Mouse (Mus musculus): ENCODE data around the gene Arrdc2. TPM values are rescaled to one million over a fixed set of nuclear protein-coding genes. Genes with fewer than 3 reads are reported as not detected.

The Arrdc2 gene
- polyA plus RNA-seq, 1 experiment from 2014 or later: 7.2 TPM

- Histone ChIP-seq H3K9me3 (ENCODE audit: control insufficient read depth, low read length) (no peaks in the 10 kb centered on the region), H3K27ac (no peak overlapping the region), H3K27me3 (ENCODE audit: control insufficient read depth, insufficient read depth, low read length) (no peaks in the 10 kb centered on the region), H3K9ac (no peak overlapping the region), H3K4me2 (replicated peaks) (no peak overlapping the region), H3K4me1 (replicated peaks; ENCODE audit: control insufficient read depth, insufficient read depth, low read length) (peaks cover 23% of the 10 kb centered on the region), H3K4me3 (replicated peaks; ENCODE audit: low read length) (no peak overlapping the region), H3K36me3 (replicated peaks; ENCODE audit: control insufficient read depth, insufficient read depth) (peaks cover 39% of the 10 kb centered on the region)
- DNase-seq (ENCODE audit: low spot score) (no peak), ATAC-seq (ENCODE audit: low FRiP score) (no peak)
- WGBS: 84% methylated on average over 10 of the region's 10 CpGs
Observed at GRCm38 (mm10) chr8:70789046-70789445, 50.5 kb downstream of the Arrdc2 start.

DNA sequence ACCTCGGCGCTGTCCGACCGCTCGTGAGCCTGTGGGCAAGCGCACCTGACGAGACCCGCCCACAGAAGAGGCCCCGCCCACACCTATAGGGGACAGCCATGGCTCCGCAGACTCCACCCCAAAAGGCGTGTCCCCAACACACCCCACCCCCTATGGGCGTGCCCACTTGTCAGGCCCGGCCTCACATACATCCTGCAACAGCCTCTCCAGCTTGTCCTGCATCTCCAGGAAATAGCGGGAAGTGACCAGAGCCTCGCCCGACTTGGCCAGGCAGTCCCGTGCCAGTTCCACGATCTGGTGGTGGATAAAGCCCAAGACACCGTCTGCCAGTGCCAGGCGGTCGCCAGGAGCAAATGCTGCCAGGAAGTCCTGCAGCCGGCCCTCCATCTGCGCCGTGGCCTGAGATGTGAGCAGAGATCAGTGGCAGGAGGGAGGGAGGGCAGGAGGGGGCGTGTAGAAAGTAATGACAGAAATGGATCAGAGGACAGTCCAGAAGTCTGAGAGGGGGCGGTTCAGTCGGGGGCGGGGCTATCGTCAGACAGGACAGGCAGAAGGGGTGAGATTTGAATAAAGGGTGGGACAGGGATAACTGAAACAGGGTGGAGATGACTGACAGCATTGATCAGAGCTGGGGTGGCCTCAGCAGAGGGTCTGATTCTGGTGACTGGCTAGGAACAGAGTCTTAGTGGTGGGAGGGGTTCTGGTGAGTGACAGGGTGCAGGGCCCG, 51.4 kb downstream of the Arrdc2 start:
- H3K27me3 ChIP-seq (ENCODE audit: control insufficient read depth, insufficient read depth, low read length): no peaks in the 10 kb centered on the region
- DNase-seq (ENCODE audit: low spot score) (no peak), ATAC-seq (ENCODE audit: low FRiP score) (no peak)
- no peak overlapping the region for H3K27ac ChIP-seq
- H3K9me3 ChIP-seq (ENCODE audit: control insufficient read depth, low read length): no peaks in the 10 kb centered on the region
- no peak overlapping the region for H3K9ac ChIP-seq
- 0 out of 2 replicates have a peak overlapping the region, but pooled peaks have one; percentile 13 for H3K4me2 ChIP-seq (replicated peaks)
- peaks cover 49% of the 10 kb centered on the region for H3K36me3 ChIP-seq (replicated peaks; ENCODE audit: control insufficient read depth, insufficient read depth)
- WGBS: 22% methylated on average over 30 of the region's 30 CpGs
- H3K4me3 ChIP-seq (replicated peaks; ENCODE audit: low read length): 0 out of 2 replicates have a peak overlapping the region, but pooled peaks have one; percentile 1
- H3K4me1 ChIP-seq (replicated peaks; ENCODE audit: control insufficient read depth, insufficient read depth, low read length): peaks cover 19% of the 10 kb centered on the region

DNA sequence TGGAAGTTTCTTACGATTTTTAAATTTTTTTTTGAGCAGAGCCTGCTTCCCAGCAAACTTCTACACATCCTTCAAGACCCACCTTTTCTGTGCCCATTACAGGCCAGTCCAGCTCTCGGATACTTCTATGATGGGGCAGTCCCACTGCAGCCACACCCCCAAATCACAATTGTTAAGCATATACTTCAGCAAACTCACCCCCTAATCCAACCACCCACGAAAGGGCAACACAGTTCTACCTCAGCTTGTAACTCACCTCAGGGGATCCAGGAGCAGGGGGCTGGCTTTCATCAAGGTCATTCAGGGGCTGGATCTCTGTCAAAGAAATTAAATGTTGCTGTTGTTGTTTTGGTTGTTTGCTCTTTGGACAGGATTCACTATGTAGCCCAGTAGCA, 52.5 kb downstream of the Arrdc2 start:
- 91% methylated on average over 3 of the region's 3 CpGs for WGBS
- Histone ChIP-seq H3K4me2 (replicated peaks) (no peak overlapping the region), H3K9ac (no peak overlapping the region), H3K36me3 (replicated peaks; ENCODE audit: control insufficient read depth, insufficient read depth) (peaks cover 53% of the 10 kb centered on the region), H3K4me1 (replicated peaks; ENCODE audit: control insufficient read depth, insufficient read depth, low read length) (peaks cover 13% of the 10 kb centered on the region), H3K4me3 (replicated peaks; ENCODE audit: low read length) (no peak overlapping the region), H3K9me3 (ENCODE audit: control insufficient read depth, low read length) (no peaks in the 10 kb centered on the region), H3K27ac (no peak overlapping the region), H3K27me3 (ENCODE audit: control insufficient read depth, insufficient read depth, low read length) (no peaks in the 10 kb centered on the region)
- ATAC-seq (ENCODE audit: low FRiP score): no peak
- no peak for DNase-seq (ENCODE audit: low spot score)

DNA sequence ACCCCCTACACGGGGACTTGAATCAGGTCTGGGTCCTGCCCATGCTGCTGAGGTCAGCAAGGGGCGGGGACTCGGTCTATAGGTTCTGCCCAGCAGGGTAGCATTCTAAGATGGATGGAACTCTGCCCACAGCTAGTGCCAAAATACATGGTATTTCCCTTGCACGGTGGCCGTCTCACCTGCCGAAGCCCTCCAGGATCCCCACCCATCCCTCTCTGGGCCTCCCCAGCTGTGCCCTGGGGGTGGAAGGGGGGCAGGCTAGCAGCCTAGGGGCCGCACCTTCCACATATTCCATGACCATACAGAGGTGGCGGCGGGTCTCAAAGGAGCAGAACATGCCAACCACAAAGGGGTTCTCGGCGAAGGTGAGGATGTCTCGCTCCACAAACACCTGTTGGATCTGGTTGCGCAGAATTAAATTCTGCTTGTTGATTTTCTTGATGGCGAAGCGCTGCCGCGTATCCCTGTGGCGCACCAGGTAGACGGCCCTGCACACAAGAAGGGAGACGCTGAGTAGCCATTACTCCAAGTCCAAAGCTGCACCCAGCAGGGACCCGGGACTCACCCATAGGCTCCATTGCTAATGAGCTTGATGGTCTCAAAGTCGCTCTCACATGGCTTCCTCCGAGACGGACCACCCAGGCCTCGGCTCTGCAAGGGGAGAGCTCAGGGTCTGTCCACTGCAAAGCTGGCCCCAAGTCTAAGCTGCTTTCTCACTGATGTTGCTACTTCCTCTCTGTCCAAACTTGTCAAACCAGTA, 53.0 kb downstream of the Arrdc2 start:
- no peak for ATAC-seq (ENCODE audit: low FRiP score)
- peaks cover 8% of the 10 kb centered on the region; the same call in 1 of the 2 replicates for H3K4me1 ChIP-seq (replicated peaks; ENCODE audit: control insufficient read depth, insufficient read depth, low read length)
- no peak for DNase-seq (ENCODE audit: low spot score)
- no peak overlapping the region for H3K4me3 ChIP-seq (replicated peaks; ENCODE audit: low read length)
- WGBS: 82% methylated on average over 25 of the region's 25 CpGs
- H3K4me2 ChIP-seq (replicated peaks): no peak overlapping the region
- no peak overlapping the region for H3K9ac ChIP-seq
- peaks cover 58% of the 10 kb centered on the region for H3K36me3 ChIP-seq (replicated peaks; ENCODE audit: control insufficient read depth, insufficient read depth)
- no peaks in the 10 kb centered on the region for H3K9me3 ChIP-seq (ENCODE audit: control insufficient read depth, low read length)
- no peaks in the 10 kb centered on the region for H3K27me3 ChIP-seq (ENCODE audit: control insufficient read depth, insufficient read depth, low read length)
- no peak overlapping the region for H3K27ac ChIP-seq

Small RNA genes within 50 kb of the gene (microRNA-seq; reads per million reads assigned to microRNA genes)
- gene Mir7240: 0.81 reads per million

Other genes with a start within 250 kb of the Arrdc2 start
- 86.8 and 96.6 TPM in 2 replicates for gene Isyna1, start 245.3 kb downstream of the Arrdc2 start, polyA plus RNA-seq (2014; fragmentation: Nextera tagmentation; extraction: Ambion mirVana)
- gene Ssbp4, start 230.8 kb downstream of the Arrdc2 start, polyA plus RNA-seq (2014; fragmentation: Nextera tagmentation; extraction: Ambion mirVana): 165 and 173 TPM in 2 replicates
- 0.98 and 1.6 TPM in 2 replicates for gene Lrrc25, start 223.6 kb downstream of the Arrdc2 start, polyA plus RNA-seq (2014; fragmentation: Nextera tagmentation; extraction: Ambion mirVana)
- gene Gdf15, start 207.3 kb downstream of the Arrdc2 start, polyA plus RNA-seq (2014; fragmentation: Nextera tagmentation; extraction: Ambion mirVana): 0.14 and 0.28 TPM in 2 replicates
- 74.0 and 89.3 TPM in 2 replicates for gene Pgpep1, start 179.3 kb downstream of the Arrdc2 start, polyA plus RNA-seq (2014; fragmentation: Nextera tagmentation; extraction: Ambion mirVana)
- gene Lsm4, start 166.5 kb downstream of the Arrdc2 start, polyA plus RNA-seq (2014; fragmentation: Nextera tagmentation; extraction: Ambion mirVana): 180 and 197 TPM in 2 replicates
- 128 and 144 TPM in 2 replicates for gene Jund, start 140.8 kb downstream of the Arrdc2 start, polyA plus RNA-seq (2014; fragmentation: Nextera tagmentation; extraction: Ambion mirVana)
- 0.07 and 0.15 TPM in 2 replicates for gene Iqcn, start 136.3 kb downstream of the Arrdc2 start, polyA plus RNA-seq (2014; fragmentation: Nextera tagmentation; extraction: Ambion mirVana)
- gene Gm3336, start 121.2 kb downstream of the Arrdc2 start, polyA plus RNA-seq (2014; fragmentation: Nextera tagmentation; extraction: Ambion mirVana): not detected in 2 replicates
- 0.21 and 0.32 TPM in 2 replicates for gene Pde4c, start 116.0 kb downstream of the Arrdc2 start, polyA plus RNA-seq (2014; fragmentation: Nextera tagmentation; extraction: Ambion mirVana)
- gene Rab3a, start 85.0 kb downstream of the Arrdc2 start, polyA plus RNA-seq (2014; fragmentation: Nextera tagmentation; extraction: Ambion mirVana): 519 and 565 TPM in 2 replicates
- gene Mpv17l2, start 78.8 kb downstream of the Arrdc2 start, polyA plus RNA-seq (2014; fragmentation: Nextera tagmentation; extraction: Ambion mirVana): 34.4 and 43.5 TPM in 2 replicates
- 83.0 and 84.6 TPM in 2 replicates for gene Pik3r2, start 63.0 kb downstream of the Arrdc2 start, polyA plus RNA-seq (2014; fragmentation: Nextera tagmentation; extraction: Ambion mirVana)
- gene Mast3, start 34.7 kb downstream of the Arrdc2 start, polyA plus RNA-seq (2014; fragmentation: Nextera tagmentation; extraction: Ambion mirVana): 23.3 and 26.6 TPM in 2 replicates
- gene Il12rb1, start 31.3 kb downstream of the Arrdc2 start, polyA plus RNA-seq (2014; fragmentation: Nextera tagmentation; extraction: Ambion mirVana): 0.09 TPM in 1 of 2 replicates, not detected in the other
- 10.0 and 14.3 TPM in 2 replicates for gene Kcnn1, start 23.5 kb upstream of the Arrdc2 start, polyA plus RNA-seq (2014; fragmentation: Nextera tagmentation; extraction: Ambion mirVana)
- gene Ccdc124, start 34.2 kb upstream of the Arrdc2 start, polyA plus RNA-seq (2014; fragmentation: Nextera tagmentation; extraction: Ambion mirVana): 155 and 158 TPM in 2 replicates
- gene Slc5a5, start 53.0 kb upstream of the Arrdc2 start, polyA plus RNA-seq (2014; fragmentation: Nextera tagmentation; extraction: Ambion mirVana): 1.5 and 1.8 TPM in 2 replicates
- gene Rpl18a, start 57.7 kb upstream of the Arrdc2 start, polyA plus RNA-seq (2014; fragmentation: Nextera tagmentation; extraction: Ambion mirVana): 2,214 and 2,704 TPM in 2 replicates
- 49.6 and 51.4 TPM in 2 replicates for gene Map1s, start 66.2 kb upstream of the Arrdc2 start, polyA plus RNA-seq (2014; fragmentation: Nextera tagmentation; extraction: Ambion mirVana)